Mouse (Mus musculus) ES-E14 (cell line): ENCODE data around the gene Tead1. TPM values are rescaled to one million over a fixed set of nuclear protein-coding genes. Genes with fewer than 3 reads are reported as not detected.
A peak's percentile ranks its signal among the peaks of the same experiment; 100 is the strongest.

Experiments
- DNase-seq: peaks from one replicate; pipeline ENCODE4 v3.0.0-alpha.2; 2013; ENCODE audit warnings: low read depth, low spot score
- H3K27ac ChIP-seq: 2 replicates; pipeline ENCODE4 v1.5.1; 2012; ENCODE audit warnings: low read depth, mild to moderate bottlenecking, low read length, moderate library complexity, mixed read lengths; ENCODE audit not compliant: poor library complexity, insufficient read depth, severe bottlenecking
- H3K36me3 ChIP-seq: 2 replicates; pipeline ENCODE4 v1.6.1; 2012; ENCODE audit warnings: mild to moderate bottlenecking, low read length, moderate library complexity, mixed read lengths; ENCODE audit not compliant: control insufficient read depth, poor library complexity, insufficient read depth, severe bottlenecking
- H3K4me1 ChIP-seq, 2 experiments: fragments of 150-350 bp in 1 of 2; sonication (generic) in 1 of 2; 2 replicates each; pipeline ENCODE4 v1.6.1; 2012; ENCODE audit warnings: low read length in 2 of 2, mild to moderate bottlenecking in 1 of 2, mixed read lengths in 1 of 2; ENCODE audit not compliant: control insufficient read depth in 2 of 2, insufficient read depth in 2 of 2, poor library complexity in 1 of 2
- H3K4me3 ChIP-seq, 2 experiments: fragments of 150-350 bp in 1 of 2; sonication (generic) in 1 of 2; 2 replicates each; pipeline ENCODE4 v1.5.1; 2012; ENCODE audit warnings: low read length in 2 of 2, low read depth in 1 of 2, mild to moderate bottlenecking in 1 of 2, mixed read lengths in 1 of 2; ENCODE audit not compliant: insufficient read depth in 1 of 2, poor library complexity in 1 of 2, severe bottlenecking in 1 of 2
- H3K9ac ChIP-seq: 2 replicates; pipeline ENCODE4 v1.6.1; 2012; ENCODE audit warnings: low read depth, mild to moderate bottlenecking, low read length, mixed read lengths; ENCODE audit not compliant: poor library complexity, insufficient read depth, severe bottlenecking
- H3K9me3 ChIP-seq: fragments of 150-350 bp; sonication (generic); 2 replicates; pipeline ENCODE4 v1.6.1; 2012; ENCODE audit warnings: low read depth, mild to moderate bottlenecking, low read length; ENCODE audit not compliant: control insufficient read depth, insufficient read depth
- CHD2 ChIP-seq: IDR thresholded peaks from 2 replicates; pipeline ENCODE4 v1.6.1; 2014; ENCODE audit warnings: mild to moderate bottlenecking, low read depth, low read length, inconsistent platforms
- HCFC1 ChIP-seq: IDR thresholded peaks from 2 replicates; pipeline ENCODE4 v1.6.1; 2012; ENCODE audit warnings: low read length, inconsistent platforms, borderline replicate concordance; ENCODE audit not compliant: insufficient read depth
- MAFK ChIP-seq: IDR thresholded peaks from 2 replicates; pipeline ENCODE4 v1.6.1; 2014; ENCODE audit warnings: mild to moderate bottlenecking, low read depth, low read length, inconsistent platforms; ENCODE audit not compliant: insufficient read depth
- ZC3H11A ChIP-seq: IDR thresholded peaks from 2 replicates; pipeline ENCODE4 v1.6.1; 2012; ENCODE audit warnings: low read depth, mild to moderate bottlenecking, inconsistent platforms, low read length, borderline replicate concordance
- ZNF384 ChIP-seq: IDR thresholded peaks from 2 replicates; pipeline ENCODE4 v1.6.1; 2012; ENCODE audit warnings: low read depth, low read length, inconsistent platforms
- in situ Hi-C, 2 experiments: fragments of 600-800 bp; cut with MboI; formaldehyde crosslinking; loops; one replicate each; pipeline ENCODE4 v1.15.1; 2025; ENCODE audit warnings: low sequenced_read_pairs in 2 of 2, inconsistent platforms in 1 of 2; ENCODE audit not compliant: unreplicated experiment in 2 of 2
- total RNA-seq: library from RNA; depleted of rRNA; stranded (reverse); fragments of 300-350 nt; gene quantifications from 2 replicates; pipeline ENCODE4 v1.2.3, GENCODE M21; 2012

The Tead1 gene
- total RNA-seq, 1 experiment = 90.5 TPM

- H3K4me3 ChIP-seq = no peak overlapping the region
- in situ Hi-C loops = no loop called here
These were observed 147.2 kb downstream of the Tead1 start for GRCm38 (mm10) chr7:112826114-112826911.

GRCm38 (mm10) chr7:112828016-112828695 is 149.0 kb downstream of the Tead1 start:
- H3K4me1 ChIP-seq = peaks cover 36 to 43% of the 10 kb centered on the region in 2 experiments
- DNase-seq = no peak
- H3K9me3 ChIP-seq = no peaks in the 10 kb centered on the region
- in situ Hi-C loops = no loop called here
- H3K27ac ChIP-seq = peak overlapping the region; percentile 34; the same call in 1 of the 2 replicates
- H3K9ac ChIP-seq = no peak overlapping the region
- H3K36me3 ChIP-seq = peaks cover 4% of the 10 kb centered on the region
- H3K4me3 ChIP-seq = no peak overlapping the region
- no peak for TF ChIP-seq MAFK
- no peak for TF ChIP-seq ZNF384

More at GRCm38 (mm10) chr7:112826114-112826911, 147.2 kb downstream of the Tead1 start:
- H3K27ac ChIP-seq = peak overlapping the region; percentile 17
- H3K36me3 ChIP-seq = peaks cover 4% of the 10 kb centered on the region
- peak overlapping the region; percentile 4; the same call in 1 of the 2 replicates for H3K9ac ChIP-seq
- TF ChIP-seq HCFC1 = no peak
- TF ChIP-seq ZNF384 = no peak
- no peak for TF ChIP-seq ZC3H11A
- no peak for TF ChIP-seq CHD2
- no peak for TF ChIP-seq MAFK
- peaks cover 40 to 41% of the 10 kb centered on the region in 2 experiments for H3K4me1 ChIP-seq
- no peak for DNase-seq
- H3K9me3 ChIP-seq = no peaks in the 10 kb centered on the region

- peaks cover 34 to 46% of the 10 kb centered on the region in 2 experiments for H3K4me1 ChIP-seq
These were observed 149.5 kb downstream of the Tead1 start for GRCm38 (mm10) chr7:112828696-112829022.

GRCm38 (mm10) chr7:112830946-112831345 is 151.8 kb downstream of the Tead1 start:
- Histone ChIP-seq H3K9me3 (no peaks in the 10 kb centered on the region), H3K36me3 (peaks cover 4% of the 10 kb centered on the region), H3K4me3 (no peak overlapping the region), H3K27ac (no peak overlapping the region), H3K4me1 (peaks cover 19 to 45% of the 10 kb centered on the region in 2 experiments), H3K9ac (no peak overlapping the region)
- DNase-seq = no peak
- in situ Hi-C loops = no loop called here
- TF ChIP-seq ZNF384 (no peak), ZC3H11A (no peak), HCFC1 (no peak), CHD2 (no peak), MAFK (no peak)

More at GRCm38 (mm10) chr7:112828696-112829022, 149.5 kb downstream of the Tead1 start:
- H3K9ac ChIP-seq = no peak overlapping the region
- peaks cover 4% of the 10 kb centered on the region for H3K36me3 ChIP-seq
- H3K9me3 ChIP-seq = no peaks in the 10 kb centered on the region
- H3K4me3 ChIP-seq = no peak overlapping the region
- in situ Hi-C loops = no loop called here
- DNase-seq = no peak
- TF ChIP-seq MAFK = no peak
- no peak for TF ChIP-seq ZC3H11A
- no peak for TF ChIP-seq CHD2
- no peak for TF ChIP-seq HCFC1
- no peak overlapping the region for H3K27ac ChIP-seq
